13 mouse cellular contexts compared by ENCODE assay signal in the genomic region with DNA sequence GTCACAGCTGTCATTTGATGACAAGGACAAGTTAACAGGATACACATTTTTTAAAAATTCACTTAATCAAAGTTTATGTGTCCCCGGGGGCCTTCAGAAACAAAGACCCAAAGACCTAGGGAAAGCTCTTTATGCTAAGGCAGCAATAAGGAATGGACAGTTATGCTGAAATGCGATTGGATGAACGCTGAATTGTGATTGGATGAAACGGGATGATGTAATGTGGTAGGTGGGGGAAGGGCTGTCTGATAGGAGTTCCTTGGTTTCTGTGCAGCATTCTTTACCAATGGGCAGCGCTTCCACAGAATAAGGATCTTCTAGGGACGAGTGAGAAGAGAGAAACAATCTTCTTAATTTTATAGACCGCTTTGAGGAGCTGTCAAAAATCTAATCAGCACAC.
A peak's percentile ranks its signal among the peaks of the same experiment; 100 is the strongest.
DNase-seq lines count a peak whose midpoint lies in the region; ATAC-seq and TF ChIP-seq lines count a peak whose summit lies in the region.
"Had no signal": no experiment of that assay in that cellular context is flagged by ENCODE, and none has a peak within 500 bp of the region (broad histone marks: within the 10 kb centered on the region; RNA-seq: fewer than 3 reads in every experiment).

No protein-coding gene starts in this region.

- ATAC-seq in midbrain, embryonic 16.5 days: 0 out of 2 replicates have a peak, but pooled peaks have one; percentile 25

- peak; percentile 69 for DNase-seq in heart, adult 11 months
- DNase-seq in heart, postnatal 25 days (ENCODE audit: low spot score): no peak
- DNase-seq in kidney, postnatal 14 days: peak; percentile 12
- no peak for DNase-seq in kidney, adult 11 months
- DNase-seq in embryonic facial prominence, embryonic 10.5 days (ENCODE audit: low spot score): peak; percentile 31
- no peak for DNase-seq in layer of hippocampus, adult 2 months (ENCODE audit: low spot score in 2 of 2)
- no peak for DNase-seq in left cerebral cortex, postnatal 10 days (ENCODE audit: extremely low spot score in 1 of 2, low spot score in 2 of 2)
- DNase-seq: adrenal gland, adult 2 months; kidney, adult 8-10 months had no signal

- TF ChIP-seq CTCF in layer of hippocampus, adult 2 months (conservative IDR thresholded peaks at IDR 0.05): no peak

- intact Hi-C loops in heart, postnatal 25 days (cut with DNase I): no loop called here
- intact Hi-C loops in left cerebral cortex, postnatal 10 days (cut with DNase I): no loop called here

- no peaks in the 10 kb centered on the region for H3K9me3 ChIP-seq in embryonic facial prominence, embryonic 10.5 days
- no peaks in the 10 kb centered on the region for H3K9me3 ChIP-seq in midbrain, embryonic 16.5 days (replicated peaks; ENCODE audit: control insufficient read depth, low read length, poor library complexity, severe bottlenecking)
- H3K9me3 ChIP-seq: liver, embryonic 15.5 days; stomach, embryonic 15.5 days had no signal

- H3K4me1 ChIP-seq in embryonic facial prominence, embryonic 10.5 days: peaks cover 19% of the 10 kb centered on the region
- peaks cover 5% of the 10 kb centered on the region; the same call in 1 of the 2 replicates for H3K4me1 ChIP-seq in midbrain, embryonic 16.5 days (ENCODE audit: control insufficient read depth, insufficient read depth, low read length)
- H3K4me1 ChIP-seq: liver, embryonic 15.5 days had no signal

- no peak overlapping the region for H3K27ac ChIP-seq in embryonic facial prominence, embryonic 10.5 days (replicated peaks)
- no peak overlapping the region for H3K27ac ChIP-seq in midbrain, embryonic 16.5 days (ENCODE audit: low read length)
- H3K27ac ChIP-seq in layer of hippocampus, adult 2 months: no peak overlapping the region
- H3K27ac ChIP-seq: left cerebral cortex, adult 2 months; liver, embryonic 15.5 days; stomach, embryonic 15.5 days had no signal

- 45% methylated on average over 7 of the region's 7 CpGs for WGBS in embryonic facial prominence, embryonic 10.5 days
- WGBS in midbrain, embryonic 16.5 days: 56% methylated on average over 7 of the region's 7 CpGs

- no peak overlapping the region for H3K4me2 ChIP-seq in midbrain, embryonic 16.5 days (ENCODE audit: low read length)
- H3K4me2 ChIP-seq: liver, embryonic 15.5 days had no signal

- H3K4me3 ChIP-seq in embryonic facial prominence, embryonic 10.5 days: no peak overlapping the region
- H3K4me3 ChIP-seq in midbrain, embryonic 16.5 days (ENCODE audit: low read depth, low read length): no peak overlapping the region
- H3K4me3 ChIP-seq in layer of hippocampus, adult 2 months: no peak overlapping the region
- H3K4me3 ChIP-seq: left cerebral cortex, adult 2 months; liver, embryonic 15.5 days; stomach, embryonic 15.5 days had no signal

- H3K27me3 ChIP-seq in embryonic facial prominence, embryonic 10.5 days (replicated peaks; ENCODE audit: low read depth, poor library complexity, severe bottlenecking): no peaks in the 10 kb centered on the region
- no peaks in the 10 kb centered on the region for H3K27me3 ChIP-seq in midbrain, embryonic 16.5 days (ENCODE audit: control insufficient read depth, insufficient read depth, low read depth, low read length)
- H3K27me3 ChIP-seq: liver, embryonic 15.5 days; stomach, embryonic 15.5 days had no signal

- H3K36me3 ChIP-seq in embryonic facial prominence, embryonic 10.5 days (replicated peaks): no peaks in the 10 kb centered on the region
- H3K36me3 ChIP-seq in midbrain, embryonic 16.5 days (ENCODE audit: control insufficient read depth, insufficient read depth, low read length): no peaks in the 10 kb centered on the region
- H3K36me3 ChIP-seq: liver, embryonic 15.5 days; stomach, embryonic 15.5 days had no signal

- H3K9ac ChIP-seq in midbrain, embryonic 16.5 days (ENCODE audit: low read depth, low read length): no peak overlapping the region
- H3K9ac ChIP-seq: liver, embryonic 15.5 days; stomach, embryonic 15.5 days had no signal

Comparison
In these comparisons a context has a peak if more than half of its experiments do, and no peak if none do; other contexts are left out.
1. DNase-seq: peak in heart, adult 11 months (single experiment), kidney, postnatal 14 days (single experiment) and embryonic facial prominence, embryonic 10.5 days (single experiment); none in heart, postnatal 25 days (single experiment), kidney, adult 11 months (single experiment), layer of hippocampus, adult 2 months (0 of 2) and left cerebral cortex, postnatal 10 days (0 of 2).